In the genomic region with DNA sequence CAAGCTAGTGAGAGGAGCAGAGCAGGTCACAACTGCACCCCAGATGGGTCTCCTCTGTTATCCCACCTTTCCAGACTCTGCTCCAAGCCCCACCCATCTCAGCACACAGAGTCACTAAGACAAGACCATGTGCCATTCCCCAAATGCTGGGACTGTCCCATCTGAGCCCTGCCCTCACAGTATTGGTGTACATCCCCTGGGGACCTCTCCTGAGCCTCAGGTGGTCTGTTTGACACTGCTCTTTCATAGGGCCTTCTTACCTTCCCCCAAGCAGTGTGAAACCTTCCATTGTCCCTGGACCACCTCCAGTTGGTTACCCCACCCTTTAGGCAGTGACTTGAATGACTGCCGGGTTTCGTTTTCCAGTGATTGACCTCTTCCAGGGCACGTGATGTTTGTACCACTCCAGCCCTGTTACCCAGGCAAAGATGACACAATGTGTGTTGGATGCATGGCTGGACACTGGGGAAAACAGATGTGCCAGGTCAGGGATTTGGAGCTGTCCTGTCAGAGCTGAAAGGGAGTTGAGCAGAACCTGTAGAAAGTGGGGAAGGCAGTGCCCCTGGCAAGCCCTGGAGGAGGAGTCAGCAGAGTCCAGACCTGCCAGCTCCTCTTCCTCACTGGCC, we compare ENCODE assay signal across 30 mouse cellular contexts.
DNase-seq lines count a peak whose midpoint lies in the region; ATAC-seq and TF ChIP-seq lines count a peak whose summit lies in the region.
"Had no signal": no experiment of that assay in that cellular context is flagged by ENCODE, and none has a peak within 500 bp of the region (broad histone marks: within the 10 kb centered on the region; RNA-seq: fewer than 3 reads in every experiment).

No protein-coding gene starts in this region.

- TF ChIP-seq POLR2A in CH12.LX (IDR thresholded peaks at IDR 0.05; ENCODE audit: low read depth, low read length): no peak

- no peak for TF ChIP-seq RAD21 in CH12.LX (IDR thresholded peaks at IDR 0.05; ENCODE audit: low read depth, low read length)

- H3K36me3 ChIP-seq in kidney, postnatal 0 days (ENCODE audit: insufficient read depth, low read length): no peaks in the 10 kb centered on the region
- no peaks in the 10 kb centered on the region for H3K36me3 ChIP-seq in CH12.LX (replicated peaks in 1 of 2; ENCODE audit: control insufficient read depth in 1 of 2, insufficient read depth in 1 of 2, low read length in 1 of 2)
- no peaks in the 10 kb centered on the region for H3K36me3 ChIP-seq in limb, embryonic 10.5 days
- H3K36me3 ChIP-seq: embryonic facial prominence, embryonic 15.5 days; forebrain, embryonic 12.5 days; heart, embryonic 12.5 days; limb, embryonic 12.5 days; liver, embryonic 13.5 days; midbrain, embryonic 13.5 days had no signal

- TF ChIP-seq EP300 in CH12.LX (IDR thresholded peaks at IDR 0.05; ENCODE audit: low read length): no peak

- dilution Hi-C loops in CH12.LX (cut with MboI; ENCODE audit: extremely low pct_ligation_motif_present, extremely low pct_unique_long_range_greater_than_20kb, low sequenced_read_pairs): no loop called here

- H3K27ac ChIP-seq in kidney, postnatal 0 days: no peak overlapping the region
- no peak overlapping the region for H3K27ac ChIP-seq in CH12.LX (ENCODE audit: insufficient read depth, low read depth)
- H3K27ac ChIP-seq in limb, embryonic 10.5 days: 0 out of 2 replicates have a peak overlapping the region, but pooled peaks have one; percentile 12
- H3K27ac ChIP-seq: embryonic facial prominence, embryonic 15.5 days; forebrain, embryonic 12.5 days; heart, adult 2 months; limb, embryonic 12.5 days; liver, embryonic 13.5 days; macrophage; midbrain, embryonic 13.5 days had no signal

- in situ Hi-C loops in CH12.LX (cut with MboI; ENCODE audit: low pct_ligation_motif_present, low pct_unique_long_range_greater_than_20kb, low sequenced_read_pairs): no loop called here

- H3K9me3 ChIP-seq in kidney, postnatal 0 days (replicated peaks; ENCODE audit: low read length): no peaks in the 10 kb centered on the region
- H3K9me3 ChIP-seq in CH12.LX (replicated peaks; ENCODE audit: low read length): no peaks in the 10 kb centered on the region
- no peaks in the 10 kb centered on the region for H3K9me3 ChIP-seq in limb, embryonic 10.5 days (replicated peaks)
- H3K9me3 ChIP-seq: embryonic facial prominence, embryonic 15.5 days; forebrain, embryonic 12.5 days; heart, embryonic 12.5 days; limb, embryonic 12.5 days; liver, embryonic 13.5 days; midbrain, embryonic 13.5 days had no signal

- no peak overlapping the region for H3K9ac ChIP-seq in kidney, postnatal 0 days (ENCODE audit: low read depth, low read length)
- H3K9ac ChIP-seq in CH12.LX (ENCODE audit: insufficient read depth, low read depth): no peak overlapping the region
- H3K9ac ChIP-seq: embryonic facial prominence, embryonic 15.5 days; forebrain, embryonic 12.5 days; forebrain, postnatal 0 days; heart, embryonic 12.5 days; limb, embryonic 12.5 days; liver, embryonic 13.5 days; midbrain, embryonic 13.5 days had no signal

- 35% methylated on average over 3 of the region's 3 CpGs for WGBS in kidney, postnatal 0 days
- WGBS in limb, embryonic 10.5 days: 74% methylated on average over 3 of the region's 3 CpGs

- H3K4me2 ChIP-seq in kidney, postnatal 0 days (ENCODE audit: low read length): no peak overlapping the region
- 0 out of 2 replicates have a peak overlapping the region, but pooled peaks have one; percentile 3 for H3K4me2 ChIP-seq in CH12.LX (ENCODE audit: insufficient read depth, low read depth, poor library complexity, severe bottlenecking)
- H3K4me2 ChIP-seq: embryonic facial prominence, embryonic 15.5 days; forebrain, embryonic 12.5 days; heart, embryonic 12.5 days; limb, embryonic 12.5 days; liver, embryonic 13.5 days; midbrain, embryonic 13.5 days had no signal

- H3K27me3 ChIP-seq in kidney, postnatal 0 days (ENCODE audit: insufficient read depth, low read length): no peaks in the 10 kb centered on the region
- no peaks in the 10 kb centered on the region for H3K27me3 ChIP-seq in CH12.LX (replicated peaks)
- no peaks in the 10 kb centered on the region for H3K27me3 ChIP-seq in limb, embryonic 10.5 days (ENCODE audit: low read depth, poor library complexity, severe bottlenecking)
- H3K27me3 ChIP-seq: embryonic facial prominence, embryonic 15.5 days; forebrain, embryonic 12.5 days; heart, embryonic 12.5 days; limb, embryonic 12.5 days; liver, embryonic 13.5 days; midbrain, embryonic 13.5 days had no signal

- DNase-seq in heart, adult 11 months: peak; percentile 89
- DNase-seq in heart, postnatal 4 days: no peak
- DNase-seq in kidney, postnatal 0 days (ENCODE audit: low spot score): no peak
- DNase-seq in kidney, adult 11 months: no peak
- DNase-seq in CH12.LX (ENCODE audit: extremely low read depth): peak; percentile 70
- no peak for DNase-seq in limb, embryonic 10.5 days (ENCODE audit: low spot score)
- DNase-seq in Muller cell, postnatal 12 days (ENCODE audit: inconsistent ontology term): no peak
- DNase-seq: adrenal gland, postnatal 10 days; cerebellum, adult 11 months; cerebellum, adult 9-10 months; embryo, embryonic 11 days; forebrain, postnatal 0 days; gastrocnemius, postnatal 14 days; heart, adult 2 months; heart, postnatal 10 days; kidney, postnatal 10 days; liver, embryonic 13.5 days; lung, adult 2 months; lung, postnatal 10 days; right cerebral cortex, adult 18-20 months; spleen, adult 18-20 months; thymus, adult 18-20 months; thymus, postnatal 25 days had no signal

- TF ChIP-seq CTCF in kidney, postnatal 0 days (IDR thresholded peaks at IDR 0.05; ENCODE audit: low read depth): no peak
- TF ChIP-seq CTCF in CH12.LX (conservative IDR thresholded peaks at IDR 0.05 in 1 of 2, IDR thresholded peaks at IDR 0.05 in 1 of 2; ENCODE audit: low read depth in 2 of 2, low read length in 2 of 2): no peak

- H3K79me2 ChIP-seq in CH12.LX (replicated peaks; ENCODE audit: control insufficient read depth, extremely low read depth, insufficient read depth, poor library complexity, severe bottlenecking): no peaks in the 10 kb centered on the region

- H3K4me3 ChIP-seq in kidney, postnatal 0 days (replicated peaks; ENCODE audit: low read depth, low read length): no peak overlapping the region
- no peak overlapping the region for H3K4me3 ChIP-seq in CH12.LX (replicated peaks in 1 of 3; ENCODE audit: low read depth in 2 of 3, low read length in 2 of 3, poor library complexity in 1 of 3)
- H3K4me3 ChIP-seq in limb, embryonic 10.5 days: no peak overlapping the region
- H3K4me3 ChIP-seq: embryonic facial prominence, embryonic 15.5 days; forebrain, embryonic 12.5 days; heart, adult 2 months; heart, embryonic 12.5 days; limb, embryonic 12.5 days; liver, embryonic 13.5 days; midbrain, embryonic 13.5 days had no signal

- ATAC-seq in kidney, postnatal 0 days (replicated peaks; ENCODE audit: low FRiP score, low read depth): peak; percentile 76; the same call in 1 of the 2 replicates
- ATAC-seq: forebrain, postnatal 0 days; hindbrain, embryonic 16.5 days; midbrain, embryonic 13.5 days had no signal

- H3K4me1 ChIP-seq in kidney, postnatal 0 days (replicated peaks; ENCODE audit: insufficient read depth, low read length): peaks cover 9% of the 10 kb centered on the region; the same call in 1 of the 2 replicates
- peaks cover 6 to 26% of the 10 kb centered on the region in 2 experiments for H3K4me1 ChIP-seq in CH12.LX (ENCODE audit: control insufficient read depth in 1 of 2, insufficient read depth in 2 of 2)
- peaks cover 44% of the 10 kb centered on the region for H3K4me1 ChIP-seq in limb, embryonic 10.5 days
- H3K4me1 ChIP-seq: liver, embryonic 13.5 days had no signal

TF ChIP-seq in CH12.LX, 34 proteins besides CTCF, POLR2A, EP300 and RAD21:
- TF ChIP-seq BHLHE40 (IDR thresholded peaks at IDR 0.05; ENCODE audit: low read depth, low read length): peak; percentile 64
- 0 out of 2 replicates have a peak, but pooled peaks have one; percentile 17 for TF ChIP-seq MYC (IDR thresholded peaks at IDR 0.05; ENCODE audit: low read depth, low read length)
- TF ChIP-seq CHD1 (IDR thresholded peaks at IDR 0.05; ENCODE audit: low read depth, low read length): no peak

Comparison
In these comparisons a context has a peak if more than half of its experiments do, and no peak if none do; other contexts are left out.
1. DNase-seq: peak in heart, adult 11 months (single experiment) and CH12.LX (single experiment); none in heart, postnatal 4 days (single experiment), kidney, postnatal 0 days (single experiment), kidney, adult 11 months (single experiment), limb, embryonic 10.5 days (single experiment) and Muller cell, postnatal 12 days (single experiment).